Mouse (Mus musculus): ENCODE data around the gene Gm17490. TPM values are rescaled to one million over a fixed set of nuclear protein-coding genes. Genes with fewer than 3 reads are reported as not detected.
"Not testable (repeated sequence)": the region's sequence is repeated elsewhere in the genome, so short reads cannot be mapped to it uniquely, and the experiment has no call there.

Gene Gm17490
- total and polyA plus RNA-seq, 2 experiments from 2014 or later: not detected

- H3K36me3 ChIP-seq (ENCODE audit: insufficient read depth, low read length): no peaks in the 10 kb centered on the region
- ATAC-seq (ENCODE audit: low FRiP score) (no peak), DNase-seq (ENCODE audit: low spot score) (no peak)
- H3K4me3 ChIP-seq (ENCODE audit: low read depth, low read length): no peak overlapping the region
- 89% methylated on average over 8 of the region's 8 CpGs for WGBS
- no peak overlapping the region for H3K9ac ChIP-seq (replicated peaks; ENCODE audit: low read length, poor library complexity, severe bottlenecking)
- no peak for TF ChIP-seq CTCF (IDR thresholded peaks at IDR 0.05)
- H3K4me1 ChIP-seq (ENCODE audit: insufficient read depth, low read length): no peaks in the 10 kb centered on the region
- no peaks in the 10 kb centered on the region for H3K27me3 ChIP-seq (ENCODE audit: insufficient read depth, low read length)
- H3K4me2 ChIP-seq (ENCODE audit: low read depth, low read length, poor library complexity, severe bottlenecking): no peak overlapping the region
- no peak overlapping the region for H3K27ac ChIP-seq (ENCODE audit: low read depth, low read length)
- H3K9me3 ChIP-seq (ENCODE audit: low read length): no peaks in the 10 kb centered on the region
Observed at GRCm38 (mm10) chr2:11623173-11623572, 2.9 kb downstream of the Gm17490 start.

DNA sequence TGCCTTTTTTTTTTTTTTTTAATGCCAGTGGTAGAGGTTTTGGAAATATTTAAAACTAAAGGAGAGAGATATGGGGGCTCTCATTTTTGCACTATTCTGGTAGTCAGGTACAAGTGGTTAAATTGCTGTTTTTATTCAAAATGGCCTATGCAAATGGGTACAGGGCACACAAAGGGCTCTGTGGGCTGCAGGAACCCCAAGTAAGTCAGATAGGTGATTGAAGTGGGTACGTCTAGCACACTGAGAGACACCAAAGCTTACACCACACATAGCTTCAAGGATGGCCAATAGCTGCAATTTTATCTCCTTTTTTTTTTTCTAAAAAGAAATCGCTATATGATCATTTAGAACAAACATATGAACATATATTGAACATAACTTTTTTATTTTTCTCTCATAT is 6.5 kb downstream of the Gm17490 start:
- DNase-seq (ENCODE audit: low spot score) (no peak), ATAC-seq (ENCODE audit: low FRiP score) (no peak)
- Histone ChIP-seq H3K4me2 (ENCODE audit: low read depth, low read length, poor library complexity, severe bottlenecking) (no peak overlapping the region), H3K9ac (replicated peaks; ENCODE audit: low read length, poor library complexity, severe bottlenecking) (no peak overlapping the region), H3K9me3 (ENCODE audit: low read length) (no peaks in the 10 kb centered on the region), H3K36me3 (ENCODE audit: insufficient read depth, low read length) (no peaks in the 10 kb centered on the region), H3K27ac (ENCODE audit: low read depth, low read length) (no peak overlapping the region), H3K27me3 (ENCODE audit: insufficient read depth, low read length) (no peaks in the 10 kb centered on the region), H3K4me1 (ENCODE audit: insufficient read depth, low read length) (no peaks in the 10 kb centered on the region), H3K4me3 (ENCODE audit: low read depth, low read length) (no peak overlapping the region)
- 80% methylated on average over 2 of the region's 2 CpGs for WGBS
- no peak for TF ChIP-seq CTCF (IDR thresholded peaks at IDR 0.05)

GRCm38 (mm10) chr2:11616846-11617245 is 9.2 kb downstream of the Gm17490 start:
- H3K36me3 ChIP-seq (ENCODE audit: insufficient read depth, low read length): no peaks in the 10 kb centered on the region
- H3K4me2 ChIP-seq (ENCODE audit: low read depth, low read length, poor library complexity, severe bottlenecking): no peak overlapping the region
- DNase-seq (ENCODE audit: low spot score) (no peak), ATAC-seq (ENCODE audit: low FRiP score) (no peak)
- no peak for TF ChIP-seq CTCF (IDR thresholded peaks at IDR 0.05)
- H3K27me3 ChIP-seq (ENCODE audit: insufficient read depth, low read length): no peaks in the 10 kb centered on the region
- no peaks in the 10 kb centered on the region for H3K4me1 ChIP-seq (ENCODE audit: insufficient read depth, low read length)
- no peak overlapping the region for H3K27ac ChIP-seq (ENCODE audit: low read depth, low read length)
- no peaks in the 10 kb centered on the region for H3K9me3 ChIP-seq (ENCODE audit: low read length)
- WGBS: 93% methylated on average over 9 of the region's 9 CpGs
- no peak overlapping the region for H3K4me3 ChIP-seq (ENCODE audit: low read depth, low read length)
- no peak overlapping the region for H3K9ac ChIP-seq (replicated peaks; ENCODE audit: low read length, poor library complexity, severe bottlenecking)

GRCm38 (mm10) chr2:11612939-11613338 is 13.1 kb downstream of the Gm17490 start:
- H3K27me3 ChIP-seq (ENCODE audit: insufficient read depth, low read length); H3K4me2 ChIP-seq (ENCODE audit: low read depth, low read length, poor library complexity, severe bottlenecking); H3K9ac ChIP-seq (replicated peaks; ENCODE audit: low read length, poor library complexity, severe bottlenecking); H3K4me3 ChIP-seq (ENCODE audit: low read depth, low read length); H3K27ac ChIP-seq (ENCODE audit: low read depth, low read length); H3K4me1 ChIP-seq (ENCODE audit: insufficient read depth, low read length); H3K9me3 ChIP-seq (ENCODE audit: low read length); ATAC-seq (ENCODE audit: low FRiP score); DNase-seq (ENCODE audit: low spot score); H3K36me3 ChIP-seq (ENCODE audit: insufficient read depth, low read length): not testable (repeated sequence)
- 85% methylated on average over 6 of the region's 6 CpGs for WGBS

GRCm38 (mm10) chr2:11606718-11607117 is 19.3 kb downstream of the Gm17490 start:
- not testable (repeated sequence) for H3K27ac ChIP-seq (ENCODE audit: low read depth, low read length); H3K9ac ChIP-seq (replicated peaks; ENCODE audit: low read length, poor library complexity, severe bottlenecking); H3K4me3 ChIP-seq (ENCODE audit: low read depth, low read length); H3K4me1 ChIP-seq (ENCODE audit: insufficient read depth, low read length); H3K4me2 ChIP-seq (ENCODE audit: low read depth, low read length, poor library complexity, severe bottlenecking); H3K27me3 ChIP-seq (ENCODE audit: insufficient read depth, low read length); H3K36me3 ChIP-seq (ENCODE audit: insufficient read depth, low read length); DNase-seq (ENCODE audit: low spot score); H3K9me3 ChIP-seq (ENCODE audit: low read length); ATAC-seq (ENCODE audit: low FRiP score)
- WGBS: 82% methylated on average over 4 of the region's 4 CpGs

- DNase-seq (ENCODE audit: low spot score) (no peak), ATAC-seq (ENCODE audit: low FRiP score) (no peak)
- Histone ChIP-seq H3K9me3 (ENCODE audit: low read length) (no peaks in the 10 kb centered on the region), H3K36me3 (ENCODE audit: insufficient read depth, low read length) (0 out of 2 replicates have a peak, but pooled peaks cover 4% of the 10 kb centered on the region), H3K4me1 (ENCODE audit: insufficient read depth, low read length) (peaks cover 6% of the 10 kb centered on the region; the same call in 1 of the 2 replicates), H3K27ac (ENCODE audit: low read depth, low read length) (no peak overlapping the region), H3K4me2 (ENCODE audit: low read depth, low read length, poor library complexity, severe bottlenecking) (no peak overlapping the region), H3K27me3 (ENCODE audit: insufficient read depth, low read length) (no peaks in the 10 kb centered on the region), H3K9ac (replicated peaks; ENCODE audit: low read length, poor library complexity, severe bottlenecking) (no peak overlapping the region), H3K4me3 (ENCODE audit: low read depth, low read length) (no peak overlapping the region)
- no peak for TF ChIP-seq CTCF (IDR thresholded peaks at IDR 0.05)
Observed at GRCm38 (mm10) chr2:11604911-11605310, 21.2 kb downstream of the Gm17490 start.

Measured in midbrain, postnatal 0 days (tissue).